9 mouse cellular contexts compared by ENCODE assay signal in genomic region chr17:35515911-35516640, GRCm38 (mm10). TPM values are rescaled to one million over a fixed set of nuclear protein-coding genes. Genes with fewer than 3 reads are reported as not detected.
DNase-seq lines count a peak whose midpoint lies in the region; ATAC-seq lines count a peak whose summit lies in the region.
"Had no signal": no experiment of that assay in that cellular context is flagged by ENCODE, and none has a peak within 500 bp of the region (broad histone marks: within the 10 kb centered on the region; RNA-seq: fewer than 3 reads in every experiment).

No protein-coding gene starts in this region.

- H3K9me3 ChIP-seq in heart, embryonic 15.5 days (replicated peaks), result no peaks in the 10 kb centered on the region
- H3K9me3 ChIP-seq in limb, embryonic 11.5 days (ENCODE audit: control insufficient read depth, low read length), result no peaks in the 10 kb centered on the region
- H3K9me3 ChIP-seq in midbrain, embryonic 13.5 days, result no peaks in the 10 kb centered on the region

- H3K4me2 ChIP-seq in heart, embryonic 15.5 days, result peak overlapping the region; percentile 78
- peak overlapping the region; percentile 84 for H3K4me2 ChIP-seq in limb, embryonic 11.5 days (ENCODE audit: low read depth, severe bottlenecking)
- peak overlapping the region; percentile 80 for H3K4me2 ChIP-seq in midbrain, embryonic 13.5 days (replicated peaks)

- peak overlapping the region; percentile 81 for H3K4me3 ChIP-seq in heart, embryonic 15.5 days
- H3K4me3 ChIP-seq in limb, embryonic 11.5 days (ENCODE audit: low read depth, low read length), result peak overlapping the region; percentile 57
- H3K4me3 ChIP-seq in midbrain, embryonic 13.5 days (replicated peaks), result peak overlapping the region; percentile 46

- DNase-seq in left cerebral cortex, postnatal 10 days (ENCODE audit: extremely low spot score in 1 of 2, low spot score in 2 of 2), result peak; percentile 7 to 62
- no peak for DNase-seq in left cerebral cortex, adult 18-20 months (ENCODE audit: low spot score in 2 of 2)
- peak; percentile 45 for DNase-seq in brain, adult 2 months (ENCODE audit: low read depth, low spot score)
- DNase-seq in limb, embryonic 11.5 days (ENCODE audit: low spot score), result peak; percentile 64
- DNase-seq in urinary bladder, postnatal 14 days (ENCODE audit: low spot score), result no peak

- H3K27ac ChIP-seq in heart, embryonic 15.5 days, result peak overlapping the region; percentile 53
- H3K27ac ChIP-seq in limb, embryonic 11.5 days (replicated peaks; ENCODE audit: low read depth, low read length), result no peak overlapping the region
- no peak overlapping the region for H3K27ac ChIP-seq in midbrain, embryonic 13.5 days

- 4% methylated on average over 25 of the region's 25 CpGs for WGBS in heart, embryonic 15.5 days
- 6% methylated on average over 25 of the region's 25 CpGs for WGBS in limb, embryonic 11.5 days
- 7% methylated on average over 25 of the region's 25 CpGs for WGBS in midbrain, embryonic 13.5 days

- no peaks in the 10 kb centered on the region for H3K27me3 ChIP-seq in heart, embryonic 15.5 days
- H3K27me3 ChIP-seq in limb, embryonic 11.5 days (ENCODE audit: control insufficient read depth, insufficient read depth, low read length), result no peaks in the 10 kb centered on the region
- H3K27me3 ChIP-seq in midbrain, embryonic 13.5 days, result peaks cover 10% of the 10 kb centered on the region

- no peak for ATAC-seq in heart, embryonic 15.5 days (replicated peaks; ENCODE audit: insufficient number of reproducible peaks, insufficient read depth, low FRiP score, low read depth)
- ATAC-seq in limb, embryonic 11.5 days (ENCODE audit: insufficient number of reproducible peaks, low FRiP score, low TSS enrichment, low read depth), result no peak; the same call in 1 of the 2 replicates
- ATAC-seq in midbrain, embryonic 13.5 days, result peak; percentile 45
- ATAC-seq in erythroid progenitor cell, adult 5-6 weeks (replicated peaks; ENCODE audit: low FRiP score, poor library complexity, severe bottlenecking), result no peak

- H3K36me3 ChIP-seq in heart, embryonic 15.5 days, result no peaks in the 10 kb centered on the region
- peaks cover 3% of the 10 kb centered on the region; the same call in 1 of the 2 replicates for H3K36me3 ChIP-seq in limb, embryonic 11.5 days (ENCODE audit: control insufficient read depth, insufficient read depth, low read length)
- H3K36me3 ChIP-seq in midbrain, embryonic 13.5 days, result no peaks in the 10 kb centered on the region

- intact Hi-C loops in left cerebral cortex, postnatal 10 days (cut with DNase I), result no loop called here

- H3K9ac ChIP-seq in heart, embryonic 15.5 days, result peak overlapping the region; percentile 68
- H3K9ac ChIP-seq in limb, embryonic 11.5 days (ENCODE audit: low read length), result peak overlapping the region; percentile 57
- H3K9ac ChIP-seq in midbrain, embryonic 13.5 days (replicated peaks), result peak overlapping the region; percentile 54

- peaks cover 34% of the 10 kb centered on the region for H3K4me1 ChIP-seq in heart, embryonic 15.5 days (replicated peaks)
- H3K4me1 ChIP-seq in limb, embryonic 11.5 days (ENCODE audit: control insufficient read depth, insufficient read depth, low read length), result peaks cover 16% of the 10 kb centered on the region
- peaks cover 34% of the 10 kb centered on the region for H3K4me1 ChIP-seq in midbrain, embryonic 13.5 days (replicated peaks)

RNA-seq across cellular contexts. Expression of gene Tcf19, which starts 0.5 kb away (rescaled TPM):
- 1 to 10 TPM; 5.7 to 8.5 TPM for total RNA-seq in left cerebral cortex, postnatal 10 days (2021)
- 10 to 100 TPM; 10.1 to 13.7 TPM for total RNA-seq in left cerebral cortex, adult 18-20 months (2021)
- polyA plus RNA-seq in heart, embryonic 15.5 days (2015; fragmentation: Nextera tagmentation; extraction: Ambion mirVana), result 51.8 and 63.3 TPM in 2 replicates
- polyA plus RNA-seq in limb, embryonic 11.5 days (2014; fragmentation: Nextera tagmentation; extraction: Ambion mirVana), result 53.9 and 65.0 TPM in 2 replicates
- polyA plus RNA-seq in midbrain, embryonic 13.5 days (2015; fragmentation: Nextera tagmentation; extraction: Ambion mirVana), result 23.1 and 23.2 TPM in 2 replicates
- total RNA-seq in erythroid progenitor cell, adult 5-6 weeks (2015; ENCODE audit: low replicate concordance), result 103 and 129 TPM in 2 replicates
- total RNA-seq in erythroid progenitor cell, adult 5-6 weeks (2017; ENCODE audit: low replicate concordance), result 49.4 and 49.9 TPM in 2 replicates

RNA-seq across cellular contexts. Expression of gene Cchcr1, which starts 0.8 kb away (rescaled TPM):
- 1 to 10 TPM; 6.4 to 7.4 TPM for total RNA-seq in left cerebral cortex, postnatal 10 days (2021)
- 10 to 100 TPM; 14.2 to 16.2 TPM for total RNA-seq in left cerebral cortex, adult 18-20 months (2021)
- polyA plus RNA-seq in heart, embryonic 15.5 days (2015; fragmentation: Nextera tagmentation; extraction: Ambion mirVana), result 12.8 and 15.4 TPM in 2 replicates
- 13.2 and 13.6 TPM in 2 replicates for polyA plus RNA-seq in limb, embryonic 11.5 days (2014; fragmentation: Nextera tagmentation; extraction: Ambion mirVana)
- polyA plus RNA-seq in midbrain, embryonic 13.5 days (2015; fragmentation: Nextera tagmentation; extraction: Ambion mirVana), result 6.5 and 8.4 TPM in 2 replicates
- total RNA-seq in erythroid progenitor cell, adult 5-6 weeks (2015; ENCODE audit: low replicate concordance), result 32.7 and 49.4 TPM in 2 replicates
- 48.4 and 83.3 TPM in 2 replicates for total RNA-seq in erythroid progenitor cell, adult 5-6 weeks (2017; ENCODE audit: low replicate concordance)

RNA-seq across cellular contexts. Expression of gene Pou5f1, which starts 10.3 kb away (rescaled TPM):
- not detected for total RNA-seq in left cerebral cortex, postnatal 10 days (2021)
- total RNA-seq in left cerebral cortex, adult 18-20 months (2021), result not detected
- polyA plus RNA-seq in heart, embryonic 15.5 days (2015; fragmentation: Nextera tagmentation; extraction: Ambion mirVana), result not detected in 2 replicates
- 0.11 TPM in 1 of 2 replicates, not detected in the other for polyA plus RNA-seq in limb, embryonic 11.5 days (2014; fragmentation: Nextera tagmentation; extraction: Ambion mirVana)
- polyA plus RNA-seq in midbrain, embryonic 13.5 days (2015; fragmentation: Nextera tagmentation; extraction: Ambion mirVana), result not detected in 2 replicates
- 1.4 TPM in 1 of 2 replicates, not detected in the other for total RNA-seq in erythroid progenitor cell, adult 5-6 weeks (2015; ENCODE audit: low replicate concordance)
- total RNA-seq in erythroid progenitor cell, adult 5-6 weeks (2017; ENCODE audit: low replicate concordance), result 0.26 TPM in 1 of 2 replicates, not detected in the other
- total RNA-seq: common myeloid progenitor, adult 5-6 weeks had no signal

RNA-seq across cellular contexts. Expression of gene Psors1c2, which starts 16.9 kb away (rescaled TPM):
- under 1 TPM; 0.43 to 0.59 TPM for total RNA-seq in left cerebral cortex, postnatal 10 days (2021)
- total RNA-seq in left cerebral cortex, adult 18-20 months (2021), result under 1 TPM; 0.44 to 0.84 TPM
- polyA plus RNA-seq in heart, embryonic 15.5 days (2015; fragmentation: Nextera tagmentation; extraction: Ambion mirVana), result 1.8 and 2.3 TPM in 2 replicates
- 0.72 and 1.1 TPM in 2 replicates for polyA plus RNA-seq in limb, embryonic 11.5 days (2014; fragmentation: Nextera tagmentation; extraction: Ambion mirVana)
- polyA plus RNA-seq in midbrain, embryonic 13.5 days (2015; fragmentation: Nextera tagmentation; extraction: Ambion mirVana), result 0.73 and 1.1 TPM in 2 replicates
- total RNA-seq in erythroid progenitor cell, adult 5-6 weeks (2015; ENCODE audit: low replicate concordance), result not detected in 2 replicates
- not detected in 2 replicates for total RNA-seq in erythroid progenitor cell, adult 5-6 weeks (2017; ENCODE audit: low replicate concordance)
- total RNA-seq: common myeloid progenitor, adult 5-6 weeks had no signal

RNA-seq across cellular contexts. Expression of gene Cdsn, which starts 35.9 kb away (rescaled TPM):
- total RNA-seq in left cerebral cortex, postnatal 10 days (2021), result under 1 TPM; 0.41 to 0.47 TPM
- 1 to 10 TPM in 1 of 2 experiments, under 1 TPM in 1; 1.00 to 1.7 TPM for total RNA-seq in left cerebral cortex, adult 18-20 months (2021)
- polyA plus RNA-seq in heart, embryonic 15.5 days (2015; fragmentation: Nextera tagmentation; extraction: Ambion mirVana), result 0.47 and 0.59 TPM in 2 replicates
- not detected in 2 replicates for polyA plus RNA-seq in limb, embryonic 11.5 days (2014; fragmentation: Nextera tagmentation; extraction: Ambion mirVana)
- polyA plus RNA-seq in midbrain, embryonic 13.5 days (2015; fragmentation: Nextera tagmentation; extraction: Ambion mirVana), result 0.06 and 0.11 TPM in 2 replicates
- not detected in 2 replicates for total RNA-seq in erythroid progenitor cell, adult 5-6 weeks (2015; ENCODE audit: low replicate concordance)
- not detected in 2 replicates for total RNA-seq in erythroid progenitor cell, adult 5-6 weeks (2017; ENCODE audit: low replicate concordance)
- total RNA-seq: common myeloid progenitor, adult 5-6 weeks had no signal

Comparison
In these comparisons a context has a peak if more than half of its experiments do, and no peak if none do; other contexts are left out.
1. DNase-seq: peak in left cerebral cortex, postnatal 10 days (2 of 2), brain, adult 2 months (single experiment) and limb, embryonic 11.5 days (single experiment); none in left cerebral cortex, adult 18-20 months (0 of 2) and urinary bladder, postnatal 14 days (single experiment).
2. Peak in every context shown above with its lines, with median percentiles within 50 percentile points of each other: H3K4me2 ChIP-seq, H3K4me3 ChIP-seq and H3K9ac ChIP-seq.